Mouse (Mus musculus) hindbrain, embryonic 12.5 days (tissue): Measurements from ENCODE around the gene Slc30a5. TPM values are rescaled to one million over a fixed set of nuclear protein-coding genes. Genes with fewer than 3 reads are reported as not detected.

Source experiments
- ATAC-seq: fragments of 200-750 bp; cut with Nextera tagmentation; 2 replicates; pipeline ENCODE4 v1.8.0; 2017; ENCODE audit warnings: moderate TSS enrichment; ENCODE audit not compliant: low FRiP score
- H3K27ac ChIP-seq: fragments of 300-500 bp; sonication (generic); 2 replicates; pipeline ENCODE4 v1.5.1; 2016; ENCODE audit warnings: mild to moderate bottlenecking
- H3K27me3 ChIP-seq: fragments of 300-500 bp; sonication (generic); 2 replicates; pipeline ENCODE4 v1.6.1; 2016; ENCODE audit warnings: mild to moderate bottlenecking
- H3K36me3 ChIP-seq: fragments of 300-500 bp; sonication (generic); 2 replicates; pipeline ENCODE4 v1.6.1; 2016; ENCODE audit warnings: mild to moderate bottlenecking
- H3K4me1 ChIP-seq: fragments of 300-500 bp; sonication (generic); 2 replicates; pipeline ENCODE4 v1.6.1; 2016
- H3K4me2 ChIP-seq: fragments of 300-500 bp; sonication (generic); replicated peaks from 2 replicates; pipeline ENCODE4 v1.6.1; 2016; ENCODE audit warnings: mild to moderate bottlenecking
- H3K4me3 ChIP-seq: fragments of 300-500 bp; sonication (generic); 2 replicates; pipeline ENCODE4 v1.5.1; 2016; ENCODE audit warnings: mild to moderate bottlenecking
- H3K9ac ChIP-seq: fragments of 300-500 bp; sonication (generic); 2 replicates; pipeline ENCODE4 v1.6.1; 2016; ENCODE audit warnings: mild to moderate bottlenecking, moderate library complexity
- H3K9me3 ChIP-seq: fragments of 300-500 bp; sonication (generic); replicated peaks from 2 replicates; pipeline ENCODE4 v1.6.1; 2016; ENCODE audit warnings: mild to moderate bottlenecking
- whole genome bisulfite sequencing: fragments of 180-500 bp; shearing (Covaris S2); methylation state at CpG from one replicate; pipeline ENCODE4 v1.1.7; 2016; 5-methylcytosine and 5-hydroxymethylcytosine counted together
- polyA plus RNA-seq: library from polyadenylated mRNA; unstranded; fragments of >200 nt; fragmentation: Nextera tagmentation; extraction: Ambion mirVana; gene quantifications from 2 replicates; pipeline ENCODE4 v1.2.1, GENCODE M21; 2016

The Slc30a5 gene
- polyA plus RNA-seq, 1 experiment from 2014 or later, result 43.5 TPM

GRCm38 (mm10) chr13:100786414-100786867 is 46.8 kb downstream of the Slc30a5 start, which contains the start of gene Ccnb1:
TSS of gene Ccnb1 (minus strand) at chr13:100786570.
- Histone ChIP-seq H3K27ac (no peak within 1 kb of the TSS), H3K27me3 (no peaks in the 10 kb centered on the region), H3K36me3 (peaks cover 10% of the 10 kb centered on the region), H3K4me3 (peak within 1 kb of the TSS; percentile 58), H3K9me3 (no peaks in the 10 kb centered on the region), H3K4me1 (peaks cover 18% of the 10 kb centered on the region), H3K4me2 (peak within 1 kb of the TSS; percentile 77), H3K9ac (peak within 1 kb of the TSS; percentile 70)
- peak; percentile 99 for ATAC-seq
- under 1% methylated on average over 35 of the region's 35 CpGs for WGBS

DNA sequence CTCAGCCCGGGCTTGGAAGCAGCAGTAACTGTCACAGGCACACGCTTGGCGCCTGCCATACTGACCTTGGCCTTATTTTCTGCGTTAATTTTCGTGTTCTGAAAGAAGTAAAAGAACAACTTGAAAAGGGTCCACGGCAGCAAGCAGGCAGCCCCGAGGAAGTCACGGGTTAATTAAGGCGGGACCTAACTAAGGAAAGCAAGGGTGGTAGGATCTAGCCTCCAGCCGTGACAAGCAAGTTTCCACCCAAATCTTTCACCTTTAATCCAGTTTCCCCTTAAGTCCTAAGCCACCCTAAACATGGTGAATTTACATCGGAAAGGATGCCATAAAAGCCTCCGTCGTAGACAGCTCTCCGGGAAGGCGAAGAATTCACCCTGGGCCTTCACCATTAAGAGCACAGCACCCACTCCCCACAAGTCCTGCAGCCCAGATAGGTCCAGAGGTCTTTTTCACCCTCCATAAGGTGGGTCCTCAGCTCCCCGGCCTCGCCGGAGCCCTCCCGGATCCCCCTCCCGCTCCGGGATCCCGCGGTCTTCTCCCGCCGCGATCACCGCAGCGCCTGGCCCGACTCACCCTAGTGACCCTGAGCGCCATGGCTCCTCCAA is 47.3 kb downstream of the Slc30a5 start:
- ATAC-seq, result peak; percentile 8

GRCm38 (mm10) chr13:100777491-100777890 is 55.7 kb downstream of the Slc30a5 start:
- no peak for ATAC-seq
- peaks cover 16% of the 10 kb centered on the region for H3K36me3 ChIP-seq
- no peak overlapping the region for H3K4me2 ChIP-seq
- WGBS, result 86% methylated on average over 3 of the region's 3 CpGs
- no peaks in the 10 kb centered on the region for H3K9me3 ChIP-seq
- H3K4me1 ChIP-seq, result peaks cover 16% of the 10 kb centered on the region
- no peaks in the 10 kb centered on the region for H3K27me3 ChIP-seq
- H3K9ac ChIP-seq, result no peak overlapping the region
- H3K4me3 ChIP-seq, result no peak overlapping the region
- no peak overlapping the region for H3K27ac ChIP-seq

More for the DNA sequence above, 47.3 kb downstream of the Slc30a5 start:
- 2% methylated on average over 30 of the region's 30 CpGs for WGBS
- H3K4me1 ChIP-seq, result peaks cover 18% of the 10 kb centered on the region
- peak overlapping the region; percentile 77 for H3K4me2 ChIP-seq
- peak overlapping the region; percentile 70 for H3K9ac ChIP-seq
- H3K36me3 ChIP-seq, result peaks cover 14% of the 10 kb centered on the region
- no peak overlapping the region for H3K27ac ChIP-seq
- peak overlapping the region; percentile 58 for H3K4me3 ChIP-seq
- H3K9me3 ChIP-seq, result no peaks in the 10 kb centered on the region
- no peaks in the 10 kb centered on the region for H3K27me3 ChIP-seq

GRCm38 (mm10) chr13:100776710-100777109 is 56.5 kb downstream of the Slc30a5 start:
- no peaks in the 10 kb centered on the region for H3K27me3 ChIP-seq
- 71% methylated on average over 6 of the region's 6 CpGs for WGBS
- H3K4me1 ChIP-seq, result peaks cover 16% of the 10 kb centered on the region
- H3K36me3 ChIP-seq, result peaks cover 11% of the 10 kb centered on the region; the same call in 1 of the 2 replicates
- H3K4me3 ChIP-seq, result peak overlapping the region; percentile 75; the same call in 1 of the 2 replicates
- H3K4me2 ChIP-seq, result 0 out of 2 replicates have a peak overlapping the region, but pooled peaks have one; percentile 91
- H3K27ac ChIP-seq, result peak overlapping the region; percentile 31; the same call in 1 of the 2 replicates
- ATAC-seq, result no peak
- no peaks in the 10 kb centered on the region for H3K9me3 ChIP-seq
- no peak overlapping the region for H3K9ac ChIP-seq

DNA sequence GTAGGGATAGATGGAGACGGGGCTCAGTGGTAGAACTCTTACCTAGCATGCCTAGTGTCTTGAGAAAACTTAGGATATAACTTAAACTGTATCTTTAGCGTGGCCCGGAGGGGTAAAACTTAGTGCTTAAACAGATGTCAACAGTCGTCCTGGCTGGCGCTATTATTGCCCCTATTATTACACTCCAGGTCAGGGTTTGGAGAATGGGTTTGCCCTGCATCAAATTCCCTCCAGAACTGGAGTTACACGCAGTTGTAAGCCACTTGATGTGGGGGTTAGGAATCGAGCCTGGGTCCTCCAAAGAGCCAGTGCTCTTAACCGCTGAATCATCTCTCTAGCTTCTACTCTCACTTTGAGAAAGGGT is 57.2 kb downstream of the Slc30a5 start:
- H3K9ac ChIP-seq, result peak overlapping the region; percentile 53; the same call in 1 of the 2 replicates
- H3K36me3 ChIP-seq, result peaks cover 9% of the 10 kb centered on the region; the same call in 1 of the 2 replicates
- peaks cover 16% of the 10 kb centered on the region for H3K4me1 ChIP-seq
- 14% methylated on average over 8 of the region's 8 CpGs for WGBS
- H3K9me3 ChIP-seq, result no peaks in the 10 kb centered on the region
- H3K27me3 ChIP-seq, result no peaks in the 10 kb centered on the region
- peak overlapping the region; percentile 91 for H3K4me2 ChIP-seq
- no peak; the same call in none of the 2 replicates for ATAC-seq
- peak overlapping the region; percentile 75 for H3K4me3 ChIP-seq
- H3K27ac ChIP-seq, result peak overlapping the region; percentile 31; the same call in 1 of the 2 replicates

DNA sequence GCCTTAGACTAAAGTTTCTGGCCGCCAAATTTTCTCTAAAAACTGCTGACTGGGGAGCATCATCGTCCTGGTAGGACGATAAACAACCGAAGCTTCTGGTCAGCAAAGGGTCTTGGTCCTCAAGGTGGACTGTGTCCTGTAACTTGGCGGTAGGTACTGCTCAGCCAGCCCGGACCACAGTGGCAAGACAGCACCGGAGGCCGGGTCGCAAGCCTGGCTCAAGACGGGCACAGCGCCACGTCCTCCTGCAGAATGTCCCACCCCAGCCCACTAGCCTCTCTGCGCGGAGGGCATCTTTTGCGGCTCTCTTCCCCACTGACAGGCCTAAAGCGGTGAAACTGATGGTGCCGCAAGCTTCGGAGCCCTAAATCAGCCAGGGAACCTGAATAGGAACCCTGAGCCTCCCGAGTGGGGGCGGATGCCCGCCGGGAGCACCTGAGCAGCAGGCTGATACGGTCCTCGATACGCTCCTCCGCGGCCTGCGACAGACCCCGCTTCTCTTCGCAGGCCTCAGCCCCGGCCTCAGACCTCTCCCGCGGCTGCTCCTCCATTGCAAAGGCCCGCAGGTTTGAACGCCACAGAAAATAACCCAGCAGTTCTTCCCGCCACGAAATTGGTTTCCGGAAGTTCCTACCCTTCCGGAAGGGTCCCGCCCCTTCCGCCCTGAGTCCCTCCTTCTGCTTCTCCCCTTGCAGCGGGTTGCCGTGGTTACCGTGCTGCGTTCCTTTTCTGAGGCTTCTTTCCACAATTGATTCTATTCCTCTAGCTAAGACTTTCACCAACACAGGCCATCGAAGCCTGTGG is 57.8 kb downstream of the Slc30a5 start, which contains the start of gene Cenph:
Gene Cenph, minus strand, starts transcription at position 648 of the 804 bp plus-strand sequence.
- Histone ChIP-seq H3K36me3 (peaks cover 13% of the 10 kb centered on the region; the same call in 1 of the 2 replicates), H3K27ac (peak within 1 kb of the TSS; percentile 31; the same call in 1 of the 2 replicates), H3K27me3 (no peaks in the 10 kb centered on the region), H3K4me2 (peak within 1 kb of the TSS; percentile 91), H3K9ac (peak within 1 kb of the TSS; percentile 71), H3K4me3 (peak within 1 kb of the TSS; percentile 75), H3K4me1 (peaks cover 16% of the 10 kb centered on the region), H3K9me3 (no peaks in the 10 kb centered on the region)
- peak; percentile 94 for ATAC-seq
- under 1% methylated on average over 46 of the region's 46 CpGs for WGBS

DNA sequence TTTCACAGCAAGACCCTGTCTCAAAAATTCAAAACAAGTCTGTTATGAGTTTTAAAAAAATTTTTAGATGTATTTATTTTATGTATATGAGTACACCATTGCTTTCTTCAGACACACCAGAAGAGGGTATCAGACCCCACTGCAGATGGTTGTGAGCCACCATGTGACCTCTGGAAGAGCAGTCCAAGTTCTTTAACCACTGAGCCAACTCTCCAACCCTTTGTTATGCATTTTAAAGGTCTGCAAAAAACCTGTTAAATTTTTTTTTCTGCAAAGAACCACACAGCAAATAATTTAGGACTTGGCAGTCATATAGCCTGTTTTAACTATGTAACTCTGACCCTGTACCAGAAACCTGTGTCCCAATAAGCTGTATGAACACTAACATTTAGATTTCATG is 58.5 kb downstream of the Slc30a5 start:
- 0 out of 2 replicates have a peak overlapping the region, but pooled peaks have one; percentile 71 for H3K9ac ChIP-seq
- ATAC-seq, result no peak
- peaks cover 16% of the 10 kb centered on the region for H3K4me1 ChIP-seq
- no peaks in the 10 kb centered on the region for H3K9me3 ChIP-seq
- peak overlapping the region; percentile 75 for H3K4me3 ChIP-seq
- peak overlapping the region; percentile 91 for H3K4me2 ChIP-seq
- peaks cover 13% of the 10 kb centered on the region; the same call in 1 of the 2 replicates for H3K36me3 ChIP-seq
- H3K27ac ChIP-seq, result no peak overlapping the region
- H3K27me3 ChIP-seq, result no peaks in the 10 kb centered on the region

GRCm38 (mm10) chr13:100755329-100755728 is 77.9 kb downstream of the Slc30a5 start:
- no peak for ATAC-seq
- Histone ChIP-seq H3K9ac (no peak overlapping the region), H3K36me3 (peaks cover 10% of the 10 kb centered on the region; the same call in 1 of the 2 replicates), H3K4me2 (no peak overlapping the region), H3K9me3 (no peaks in the 10 kb centered on the region), H3K4me1 (no peaks in the 10 kb centered on the region), H3K27me3 (no peaks in the 10 kb centered on the region), H3K27ac (no peak overlapping the region), H3K4me3 (no peak overlapping the region)
- WGBS, result 95% methylated on average over 2 of the region's 2 CpGs

GRCm38 (mm10) chr13:100754186-100754585 is 79.0 kb downstream of the Slc30a5 start:
- H3K9ac ChIP-seq, result no peak overlapping the region
- no peak overlapping the region for H3K4me3 ChIP-seq
- no peak for ATAC-seq
- no peaks in the 10 kb centered on the region for H3K9me3 ChIP-seq
- WGBS, result 65% methylated on average over 4 of the region's 4 CpGs
- H3K36me3 ChIP-seq, result no peaks in the 10 kb centered on the region
- H3K27me3 ChIP-seq, result no peaks in the 10 kb centered on the region
- no peak overlapping the region for H3K4me2 ChIP-seq
- no peaks in the 10 kb centered on the region for H3K4me1 ChIP-seq
- H3K27ac ChIP-seq, result no peak overlapping the region

- Histone ChIP-seq H3K4me2 (no peak overlapping the region), H3K9me3 (no peaks in the 10 kb centered on the region), H3K9ac (no peak overlapping the region), H3K27me3 (no peaks in the 10 kb centered on the region), H3K36me3 (no peaks in the 10 kb centered on the region), H3K4me1 (no peaks in the 10 kb centered on the region), H3K4me3 (no peak overlapping the region), H3K27ac (no peak overlapping the region)
- WGBS, result 84% methylated on average over 6 of the region's 6 CpGs
- ATAC-seq, result no peak
Measured at GRCm38 (mm10) chr13:100753011-100753410, 80.2 kb downstream of the Slc30a5 start.
